Mouse (Mus musculus) midbrain, embryonic 16.5 days (tissue): Measurements from ENCODE around the gene Rpl18. TPM values are rescaled to one million over a fixed set of nuclear protein-coding genes. Genes with fewer than 3 reads are reported as not detected.

Source experiments
- ATAC-seq: fragments of 200-750 bp; cut with Nextera tagmentation; 2 replicates; pipeline ENCODE4 v1.8.0; 2017; ENCODE audit warnings: moderate TSS enrichment
- H3K27ac ChIP-seq: fragments of 300-500 bp; sonication (generic); 2 replicates; pipeline ENCODE4 v1.5.1; 2014; ENCODE audit warnings: mild to moderate bottlenecking, low read length, mixed read lengths
- H3K27me3 ChIP-seq: fragments of 300-500 bp; sonication (generic); 2 replicates; pipeline ENCODE4 v1.6.1; 2014; ENCODE audit warnings: low read depth, low read length, mixed read lengths; ENCODE audit not compliant: control insufficient read depth, insufficient read depth
- H3K36me3 ChIP-seq: fragments of 300-500 bp; sonication (generic); 2 replicates; pipeline ENCODE4 v1.6.1; 2014; ENCODE audit warnings: mild to moderate bottlenecking, low read length, moderate library complexity, mixed read lengths; ENCODE audit not compliant: control insufficient read depth, insufficient read depth
- H3K4me1 ChIP-seq: fragments of 300-500 bp; sonication (generic); 2 replicates; pipeline ENCODE4 v1.6.1; 2014; ENCODE audit warnings: mild to moderate bottlenecking, low read length, mixed read lengths; ENCODE audit not compliant: control insufficient read depth, insufficient read depth
- H3K4me2 ChIP-seq: fragments of 300-500 bp; sonication (generic); 2 replicates; pipeline ENCODE4 v1.6.1; 2014; ENCODE audit warnings: mild to moderate bottlenecking, low read length, mixed read lengths
- H3K4me3 ChIP-seq: fragments of 300-500 bp; sonication (generic); 2 replicates; pipeline ENCODE4 v1.5.1; 2014; ENCODE audit warnings: low read depth, mild to moderate bottlenecking, low read length, moderate library complexity, mixed read lengths
- H3K9ac ChIP-seq: fragments of 300-500 bp; sonication (generic); 2 replicates; pipeline ENCODE4 v1.6.1; 2014; ENCODE audit warnings: low read depth, low read length, mixed read lengths
- H3K9me3 ChIP-seq: fragments of 300-500 bp; sonication (generic); replicated peaks from 2 replicates; pipeline ENCODE4 v1.6.1; 2014; ENCODE audit warnings: mild to moderate bottlenecking, low read length, mixed read lengths; ENCODE audit not compliant: control insufficient read depth, poor library complexity, severe bottlenecking
- WGBS: fragments of 180-500 bp; shearing (Covaris S2); extraction: QIAGEN DNeasy Blood & Tissue Kit; methylation state at CpG from one replicate; pipeline ENCODE4 v1.1.7; 2014; 5-methylcytosine and 5-hydroxymethylcytosine counted together
- polyA plus RNA-seq: library from polyadenylated mRNA; unstranded; fragments of >200 nt; fragmentation: Nextera tagmentation; extraction: Ambion mirVana; gene quantifications from 2 replicates; pipeline ENCODE4 v1.2.1, GENCODE M21; 2015

The Rpl18 gene
- polyA plus RNA-seq, 1 experiment from 2014 or later: 475 TPM

DNA sequence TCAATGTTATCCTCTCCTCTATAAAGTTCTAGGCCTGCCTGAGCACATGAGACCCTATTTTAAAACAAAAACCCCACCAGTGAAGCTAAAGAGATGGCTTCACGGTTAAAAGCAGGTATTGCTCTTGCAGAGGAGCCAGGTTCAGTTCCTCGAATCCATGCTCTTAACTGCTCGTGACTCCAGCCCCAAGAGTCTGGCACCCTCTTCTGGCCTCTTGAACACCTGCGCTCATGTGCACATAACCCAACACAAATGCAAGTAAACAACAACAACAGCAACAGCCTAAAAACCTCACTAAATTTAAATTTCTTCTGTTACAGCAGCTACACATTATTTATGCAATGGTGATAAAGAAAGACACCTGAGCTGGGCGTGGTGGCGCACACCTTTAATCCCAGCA is 52.2 kb downstream of the Rpl18 start:
- H3K9ac ChIP-seq: no peak overlapping the region
- WGBS: 90% methylated on average over 6 of the region's 6 CpGs

More for the DNA sequence above, 52.2 kb downstream of the Rpl18 start:
- Histone ChIP-seq H3K27me3 (no peaks in the 10 kb centered on the region), H3K36me3 (no peaks in the 10 kb centered on the region), H3K4me1 (no peaks in the 10 kb centered on the region), H3K4me2 (no peak overlapping the region), H3K4me3 (no peak overlapping the region), H3K27ac (no peak overlapping the region), H3K9me3 (no peaks in the 10 kb centered on the region)
- no peak for ATAC-seq

Other genes with a start within 250 kb of the Rpl18 start
- gene Bax, start 248.6 kb upstream of the Rpl18 start, polyA plus RNA-seq: 232 and 243 TPM in 2 replicates
- gene Tulp2, start 233.6 kb upstream of the Rpl18 start, polyA plus RNA-seq: 0.15 and 0.16 TPM in 2 replicates
- gene Gm45808, start 228.6 kb upstream of the Rpl18 start, polyA plus RNA-seq: not detected in 2 replicates
- gene Dhdh, start 226.7 kb upstream of the Rpl18 start, polyA plus RNA-seq: 4.1 and 4.2 TPM in 2 replicates
- gene Nucb1, start 205.1 kb upstream of the Rpl18 start, polyA plus RNA-seq: 107 and 119 TPM in 2 replicates
- 10.5 and 13.9 TPM in 2 replicates for gene Ppp1r15a, start 189.2 kb upstream of the Rpl18 start, polyA plus RNA-seq
- gene Plekha4, start 189.1 kb upstream of the Rpl18 start, polyA plus RNA-seq: 0.81 and 0.87 TPM in 2 replicates
- 0.21 TPM in 1 of 2 replicates, not detected in the other for gene Hsd17b14, start 160.6 kb upstream of the Rpl18 start, polyA plus RNA-seq
- gene Bcat2, start 145.3 kb upstream of the Rpl18 start, polyA plus RNA-seq: 23.6 and 25.0 TPM in 2 replicates
- gene Fgf21, start 100.0 kb upstream of the Rpl18 start, polyA plus RNA-seq: not detected in 2 replicates
- gene Fut1, start 98.2 kb upstream of the Rpl18 start, polyA plus RNA-seq: not detected in 2 replicates
- gene Izumo1, start 93.6 kb upstream of the Rpl18 start, polyA plus RNA-seq: not detected in 2 replicates
- 17.2 and 18.5 TPM in 2 replicates for gene Rasip1, start 88.0 kb upstream of the Rpl18 start, polyA plus RNA-seq
- gene Mamstr, start 75.5 kb upstream of the Rpl18 start, polyA plus RNA-seq: 3.4 and 4.6 TPM in 2 replicates
- 0.16 TPM in 2 replicates for gene Fut2, start 49.1 kb upstream of the Rpl18 start, polyA plus RNA-seq
- gene Ntn5, start 31.4 kb upstream of the Rpl18 start, polyA plus RNA-seq: 0.23 and 0.71 TPM in 2 replicates
- 0.24 and 0.28 TPM in 2 replicates for gene Sec1, start 21.1 kb upstream of the Rpl18 start, polyA plus RNA-seq
- gene Car11, start 15.6 kb upstream of the Rpl18 start, polyA plus RNA-seq: 71.6 and 89.9 TPM in 2 replicates
- gene Dbp, start 10.4 kb upstream of the Rpl18 start, polyA plus RNA-seq: 2.3 and 3.4 TPM in 2 replicates
- 21.9 and 23.0 TPM in 2 replicates for gene Sphk2, start 2.5 kb downstream of the Rpl18 start, polyA plus RNA-seq
- gene Fam83e, start 5.8 kb downstream of the Rpl18 start, polyA plus RNA-seq: 0.48 and 0.62 TPM in 2 replicates
- gene Spaca4, start 10.4 kb downstream of the Rpl18 start, polyA plus RNA-seq: not detected in 2 replicates
- gene Lmtk3, start 68.3 kb downstream of the Rpl18 start, polyA plus RNA-seq: 19.6 and 26.7 TPM in 2 replicates
- 6.1 and 6.4 TPM in 2 replicates for gene Sult2b1, start 69.2 kb downstream of the Rpl18 start, polyA plus RNA-seq
- 275 and 307 TPM in 2 replicates for gene Cyth2, start 99.1 kb downstream of the Rpl18 start, polyA plus RNA-seq
- 1.2 and 1.3 TPM in 2 replicates for gene Kcnj14, start 109.3 kb downstream of the Rpl18 start, polyA plus RNA-seq
- gene Grwd1, start 115.5 kb downstream of the Rpl18 start, polyA plus RNA-seq: 38.4 and 45.8 TPM in 2 replicates
- gene Kdelr1, start 157.3 kb downstream of the Rpl18 start, polyA plus RNA-seq: 52.2 and 55.0 TPM in 2 replicates
- 3.4 and 4.8 TPM in 2 replicates for gene Grin2d, start 162.9 kb downstream of the Rpl18 start, polyA plus RNA-seq
- gene Syngr4, start 181.3 kb downstream of the Rpl18 start, polyA plus RNA-seq: not detected in 2 replicates
- gene Tmem143, start 181.5 kb downstream of the Rpl18 start, polyA plus RNA-seq: 6.3 and 6.9 TPM in 2 replicates
- 18.3 and 19.9 TPM in 2 replicates for gene Emp3, start 205.9 kb downstream of the Rpl18 start, polyA plus RNA-seq
- gene Ccdc114, start 208.6 kb downstream of the Rpl18 start, polyA plus RNA-seq: 6.4 and 7.9 TPM in 2 replicates